Mouse (Mus musculus): ENCODE data around the gene Rab20. TPM values are rescaled to one million over a fixed set of nuclear protein-coding genes. Genes with fewer than 3 reads are reported as not detected.

The Rab20 gene
- polyA plus RNA-seq, 1 experiment: 12.5 TPM

DNA sequence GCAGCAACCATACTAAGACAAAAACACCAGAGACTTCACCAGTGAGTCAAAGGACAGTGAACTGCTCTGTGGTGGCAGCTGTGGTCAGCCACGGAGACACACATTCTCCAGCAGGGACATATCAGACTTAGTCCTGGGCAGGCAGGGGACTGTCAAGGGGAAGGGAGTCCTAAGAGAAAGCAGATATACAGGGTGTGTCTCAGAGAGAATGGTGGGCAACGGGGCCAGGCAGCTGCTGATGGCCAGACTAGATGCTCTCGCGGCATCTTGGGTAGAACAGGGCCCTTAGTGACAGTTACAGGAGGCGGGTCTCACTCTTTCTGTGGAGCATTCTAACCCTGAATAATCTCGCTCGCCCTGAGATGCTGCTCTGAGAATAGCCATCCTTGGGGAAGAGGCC lies 34.3 kb downstream of the Rab20 start:
- H3K4me3 ChIP-seq (ENCODE audit: insufficient read depth, low read length): no peak overlapping the region
- H3K4me1 ChIP-seq (ENCODE audit: control insufficient read depth, insufficient read depth, low read length): no peaks in the 10 kb centered on the region
- TF ChIP-seq CTCF (IDR thresholded peaks at IDR 0.05; ENCODE audit: low read depth, low read length) (no peak), POLR2A (IDR thresholded peaks at IDR 0.05; ENCODE audit: borderline replicate concordance, low read depth, low read length) (no peak)
- H3K27ac ChIP-seq (ENCODE audit: insufficient read depth, low read depth, low read length): no peak overlapping the region

DNA sequence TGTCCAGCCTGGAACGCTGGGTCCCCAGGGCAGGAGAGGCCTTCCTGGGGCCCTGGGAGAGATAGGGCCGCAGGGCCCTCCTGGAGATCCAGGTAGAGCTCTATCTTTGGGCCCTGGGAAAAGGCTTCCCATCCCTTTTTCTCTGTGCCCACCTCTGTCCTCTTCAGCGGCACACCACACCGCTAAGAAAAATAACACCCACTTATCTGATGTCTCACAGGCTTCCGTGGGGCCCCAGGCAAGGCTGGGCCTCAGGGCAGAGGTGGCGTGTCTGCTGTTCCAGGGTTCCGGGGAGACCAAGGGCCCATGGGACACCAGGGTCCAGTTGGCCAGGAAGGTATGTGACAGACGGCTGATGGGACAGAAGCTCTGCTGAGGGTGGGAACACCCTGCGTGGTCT lies 34.9 kb downstream of the Rab20 start:
- no peak for TF ChIP-seq CTCF (IDR thresholded peaks at IDR 0.05; ENCODE audit: low read depth, low read length)
- no peak for TF ChIP-seq POLR2A (IDR thresholded peaks at IDR 0.05; ENCODE audit: borderline replicate concordance, low read depth, low read length)
- H3K4me1 ChIP-seq (ENCODE audit: control insufficient read depth, insufficient read depth, low read length): no peaks in the 10 kb centered on the region
- no peak overlapping the region for H3K4me3 ChIP-seq (ENCODE audit: insufficient read depth, low read length)
- no peak overlapping the region for H3K27ac ChIP-seq (ENCODE audit: insufficient read depth, low read depth, low read length)

DNA sequence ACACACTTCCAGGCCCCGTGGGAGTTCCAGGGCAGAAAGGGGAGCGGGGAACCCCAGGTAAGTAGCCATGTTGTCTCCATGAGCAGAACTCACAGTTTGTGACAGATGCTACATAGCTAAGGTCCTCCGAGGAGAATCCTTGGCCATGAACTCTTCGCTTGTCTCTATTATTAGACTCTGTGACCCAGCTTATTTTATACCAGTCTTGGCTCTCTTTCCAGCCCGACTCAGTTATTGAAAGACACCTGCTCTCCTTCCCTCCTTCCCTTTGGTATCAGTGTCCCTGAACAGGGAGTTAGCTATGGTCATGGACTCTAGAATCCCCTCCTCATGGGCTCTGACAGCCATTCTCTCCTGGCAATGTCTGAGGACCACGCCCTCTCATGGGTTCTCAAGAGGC lies 37.2 kb downstream of the Rab20 start:
- H3K27ac ChIP-seq (ENCODE audit: insufficient read depth, low read depth, low read length): no peak overlapping the region
- no peak overlapping the region for H3K4me3 ChIP-seq (ENCODE audit: insufficient read depth, low read length)
- H3K4me1 ChIP-seq (ENCODE audit: control insufficient read depth, insufficient read depth, low read length): no peaks in the 10 kb centered on the region
- TF ChIP-seq POLR2A (IDR thresholded peaks at IDR 0.05; ENCODE audit: borderline replicate concordance, low read depth, low read length): no peak
- no peak for TF ChIP-seq CTCF (IDR thresholded peaks at IDR 0.05; ENCODE audit: low read depth, low read length)

DNA sequence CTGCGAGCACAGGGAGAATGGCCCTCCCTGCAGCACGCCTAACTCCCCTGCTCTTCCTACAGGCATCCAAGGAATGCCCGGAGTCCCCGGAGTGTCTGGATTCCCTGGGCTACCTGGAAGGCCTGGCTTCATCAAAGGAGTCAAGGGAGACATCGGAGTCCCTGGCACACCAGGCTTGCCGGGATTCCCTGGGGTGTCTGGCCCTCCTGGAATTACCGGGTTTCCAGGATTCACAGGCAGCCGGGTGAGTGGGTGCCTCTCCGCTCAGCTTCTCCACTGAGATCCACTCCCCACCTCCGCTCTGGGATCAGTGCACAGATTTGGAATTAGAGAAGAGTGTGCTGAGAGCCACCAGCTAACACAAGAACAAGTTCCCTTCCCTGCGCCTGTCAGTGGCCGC lies 40.6 kb downstream of the Rab20 start:
- Histone ChIP-seq H3K4me1 (ENCODE audit: control insufficient read depth, insufficient read depth, low read length) (no peaks in the 10 kb centered on the region), H3K27ac (ENCODE audit: insufficient read depth, low read depth, low read length) (no peak overlapping the region), H3K4me3 (ENCODE audit: insufficient read depth, low read length) (no peak overlapping the region)
- TF ChIP-seq CTCF (IDR thresholded peaks at IDR 0.05; ENCODE audit: low read depth, low read length) (no peak), POLR2A (IDR thresholded peaks at IDR 0.05; ENCODE audit: borderline replicate concordance, low read depth, low read length) (no peak)

DNA sequence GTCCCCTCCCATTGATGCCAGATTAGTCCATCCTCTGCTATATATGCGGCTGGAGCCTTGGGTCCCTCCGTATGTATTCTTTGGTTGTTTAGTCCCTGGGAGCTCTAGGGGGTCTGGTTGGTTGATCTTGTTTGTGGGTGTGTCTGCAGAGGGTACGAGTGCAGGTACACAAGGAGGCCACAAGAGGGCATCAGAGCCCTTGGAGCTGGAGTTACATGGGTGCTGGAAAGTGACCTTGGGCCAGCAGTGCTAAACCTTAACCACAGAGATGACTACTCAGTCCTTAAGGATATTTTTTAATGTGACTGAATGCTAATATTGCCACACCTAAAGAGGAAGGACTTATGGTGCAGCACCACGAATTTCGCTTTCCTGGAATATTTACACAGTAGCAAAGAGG lies 47.8 kb downstream of the Rab20 start:
- Histone ChIP-seq H3K4me1 (ENCODE audit: control insufficient read depth, insufficient read depth, low read length) (no peaks in the 10 kb centered on the region), H3K4me3 (ENCODE audit: insufficient read depth, low read length) (no peak overlapping the region), H3K27ac (ENCODE audit: insufficient read depth, low read depth, low read length) (no peak overlapping the region)
- no peak for TF ChIP-seq POLR2A (IDR thresholded peaks at IDR 0.05; ENCODE audit: borderline replicate concordance, low read depth, low read length)
- TF ChIP-seq CTCF (IDR thresholded peaks at IDR 0.05; ENCODE audit: low read depth, low read length): peak; percentile 91

DNA sequence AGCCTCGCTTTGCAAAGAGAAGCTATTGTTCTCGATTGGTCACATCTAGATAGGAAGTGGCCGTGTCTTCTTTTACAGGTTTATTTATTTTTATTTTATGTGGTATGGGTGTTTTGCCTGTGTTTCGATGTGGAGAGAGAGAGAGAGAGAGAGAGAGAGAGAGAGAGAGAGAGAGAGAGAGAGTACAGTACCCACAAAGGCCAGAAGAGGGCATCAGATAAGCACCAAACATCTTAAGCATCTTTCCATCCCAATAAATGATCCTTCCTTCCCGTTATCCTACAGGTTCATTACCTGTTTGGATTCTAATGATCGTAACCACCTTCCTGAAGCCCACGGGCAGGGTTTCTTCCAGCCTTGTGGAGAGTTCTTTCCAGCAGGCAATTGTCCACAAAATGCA lies 55.4 kb downstream of the Rab20 start:
- H3K4me3 ChIP-seq (ENCODE audit: insufficient read depth, low read length): no peak overlapping the region
- TF ChIP-seq CTCF (IDR thresholded peaks at IDR 0.05; ENCODE audit: low read depth, low read length) (no peak), POLR2A (IDR thresholded peaks at IDR 0.05; ENCODE audit: borderline replicate concordance, low read depth, low read length) (no peak)

DNA sequence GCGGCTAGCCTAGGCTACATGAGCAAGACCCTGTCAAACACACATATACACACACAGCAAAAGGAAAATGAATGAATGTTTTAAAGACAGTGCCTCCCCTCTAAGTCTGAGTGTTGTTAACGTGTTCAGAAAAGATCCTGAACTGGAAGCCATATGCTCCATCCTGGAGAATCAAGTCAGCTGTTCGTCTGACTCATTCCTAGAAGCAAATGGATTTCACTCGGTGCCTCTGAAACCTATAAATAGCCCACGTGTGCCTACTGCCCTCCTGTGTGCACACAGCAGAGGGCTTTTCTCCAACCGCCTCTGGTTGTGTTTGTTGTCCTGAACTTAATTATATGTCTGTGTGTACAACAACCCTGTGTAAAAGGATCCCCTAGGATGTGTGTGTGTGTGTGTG lies 56.5 kb downstream of the Rab20 start:
- H3K4me3 ChIP-seq (ENCODE audit: insufficient read depth, low read length): no peak overlapping the region
- H3K4me1 ChIP-seq (ENCODE audit: control insufficient read depth, insufficient read depth, low read length): no peaks in the 10 kb centered on the region
- no peak for TF ChIP-seq POLR2A (IDR thresholded peaks at IDR 0.05; ENCODE audit: borderline replicate concordance, low read depth, low read length)
- no peak for TF ChIP-seq CTCF (IDR thresholded peaks at IDR 0.05; ENCODE audit: low read depth, low read length)
- H3K27ac ChIP-seq (ENCODE audit: insufficient read depth, low read depth, low read length): no peak overlapping the region

More for the DNA sequence above, 55.4 kb downstream of the Rab20 start:
- H3K4me1 ChIP-seq (ENCODE audit: control insufficient read depth, insufficient read depth, low read length): no peaks in the 10 kb centered on the region
- H3K27ac ChIP-seq (ENCODE audit: insufficient read depth, low read depth, low read length): no peak overlapping the region

DNA sequence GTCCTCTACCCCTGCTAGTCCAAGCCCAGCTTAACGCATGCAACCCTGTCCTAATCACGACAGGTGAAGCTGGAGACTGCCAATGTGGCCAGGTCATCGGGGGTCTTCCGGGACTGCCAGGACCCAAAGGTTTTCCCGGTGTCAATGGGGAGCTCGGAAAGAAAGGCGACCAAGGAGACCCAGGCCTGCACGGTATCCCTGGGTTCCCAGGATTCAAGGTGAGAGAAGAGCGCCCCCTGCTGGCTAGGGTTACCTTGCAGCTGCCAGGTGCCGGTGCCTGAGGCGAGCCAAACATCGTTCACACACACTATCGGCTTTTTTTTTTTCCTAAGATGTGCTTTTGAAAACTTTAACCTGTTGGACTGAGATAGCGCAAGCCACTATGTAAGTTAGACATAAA lies 57.4 kb downstream of the Rab20 start:
- no peak for TF ChIP-seq POLR2A (IDR thresholded peaks at IDR 0.05; ENCODE audit: borderline replicate concordance, low read depth, low read length)
- TF ChIP-seq CTCF (IDR thresholded peaks at IDR 0.05; ENCODE audit: low read depth, low read length): peak; percentile 94
- no peaks in the 10 kb centered on the region for H3K4me1 ChIP-seq (ENCODE audit: control insufficient read depth, insufficient read depth, low read length)
- no peak overlapping the region for H3K4me3 ChIP-seq (ENCODE audit: insufficient read depth, low read length)
- H3K27ac ChIP-seq (ENCODE audit: insufficient read depth, low read depth, low read length): no peak overlapping the region

DNA sequence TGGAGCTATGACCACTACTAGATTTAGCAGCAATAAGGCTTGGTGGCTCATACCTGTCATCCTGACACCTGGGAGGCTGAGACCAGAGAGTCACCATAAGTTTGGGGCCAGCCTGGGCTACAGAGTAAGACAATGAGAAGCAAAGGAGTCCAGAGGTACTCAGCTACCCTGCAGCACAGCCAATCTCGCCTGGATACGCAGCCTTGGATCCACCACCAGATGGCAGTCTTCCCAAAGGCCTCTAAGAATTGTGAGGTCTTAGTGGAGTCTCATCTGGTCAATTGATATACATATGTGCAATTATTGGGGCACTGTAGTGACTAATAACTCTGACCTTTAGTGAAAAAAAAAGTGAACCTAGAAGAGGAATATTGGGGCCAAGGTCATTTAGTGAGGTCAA lies 58.9 kb downstream of the Rab20 start:
- TF ChIP-seq CTCF (IDR thresholded peaks at IDR 0.05; ENCODE audit: low read depth, low read length) (peak; percentile 66), POLR2A (IDR thresholded peaks at IDR 0.05; ENCODE audit: borderline replicate concordance, low read depth, low read length) (no peak)
- H3K4me1 ChIP-seq (ENCODE audit: control insufficient read depth, insufficient read depth, low read length): no peaks in the 10 kb centered on the region
- H3K27ac ChIP-seq (ENCODE audit: insufficient read depth, low read depth, low read length): no peak overlapping the region
- H3K4me3 ChIP-seq (ENCODE audit: insufficient read depth, low read length): no peak overlapping the region

DNA sequence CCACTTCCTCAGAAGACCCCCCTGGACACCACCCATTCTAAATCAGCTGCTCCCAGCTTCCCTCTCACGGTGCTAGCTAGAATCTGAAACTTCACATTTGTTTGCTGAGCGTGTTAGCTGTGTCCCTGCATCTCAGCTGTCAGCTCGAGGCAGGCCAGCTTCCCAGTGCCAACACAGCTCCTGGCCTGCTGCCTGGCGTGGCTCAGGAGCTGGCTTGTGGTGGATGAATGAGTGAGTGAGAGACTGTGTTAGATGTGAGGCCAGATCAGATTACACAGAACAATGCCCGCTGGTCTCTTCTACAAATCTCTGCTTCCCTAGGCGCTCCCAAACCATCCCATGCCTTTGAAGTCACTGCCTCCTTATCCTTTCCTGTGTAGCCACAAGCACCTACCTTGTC lies 59.3 kb downstream of the Rab20 start:
- no peak overlapping the region for H3K4me3 ChIP-seq (ENCODE audit: insufficient read depth, low read length)
- no peak overlapping the region for H3K27ac ChIP-seq (ENCODE audit: insufficient read depth, low read depth, low read length)
- no peaks in the 10 kb centered on the region for H3K4me1 ChIP-seq (ENCODE audit: control insufficient read depth, insufficient read depth, low read length)
- TF ChIP-seq POLR2A (IDR thresholded peaks at IDR 0.05; ENCODE audit: borderline replicate concordance, low read depth, low read length): no peak
- no peak for TF ChIP-seq CTCF (IDR thresholded peaks at IDR 0.05; ENCODE audit: low read depth, low read length)

DNA sequence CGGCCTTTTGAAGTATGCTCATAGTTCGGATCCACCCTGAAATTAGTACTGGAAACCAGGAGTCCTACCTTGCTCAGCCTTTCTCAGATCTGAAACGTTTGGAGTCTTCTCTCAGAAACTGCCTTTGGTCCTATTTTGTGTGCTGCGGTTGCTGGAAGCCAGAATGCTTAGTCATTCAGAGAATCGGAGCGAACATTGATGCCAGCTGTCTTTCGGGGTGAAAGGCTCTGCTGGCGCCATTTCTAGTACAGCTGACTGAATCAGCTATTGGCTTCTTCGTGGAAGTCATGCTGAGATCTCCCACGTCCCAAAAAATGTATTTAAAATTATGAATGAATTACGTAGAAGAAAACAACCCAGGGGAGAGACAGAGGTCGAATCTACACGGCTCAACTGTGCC lies 60.7 kb downstream of the Rab20 start:
- Histone ChIP-seq H3K27ac (ENCODE audit: insufficient read depth, low read depth, low read length) (no peak overlapping the region), H3K4me1 (ENCODE audit: control insufficient read depth, insufficient read depth, low read length) (peaks cover under 1% of the 10 kb centered on the region)
- TF ChIP-seq POLR2A (IDR thresholded peaks at IDR 0.05; ENCODE audit: borderline replicate concordance, low read depth, low read length) (no peak), CTCF (IDR thresholded peaks at IDR 0.05; ENCODE audit: low read depth, low read length) (no peak)

More for the DNA sequence above, 60.7 kb downstream of the Rab20 start:
- no peak overlapping the region for H3K4me3 ChIP-seq (ENCODE audit: insufficient read depth, low read length)
